Mouse (Mus musculus) kidney, adult 2 months (tissue): ENCODE measurements around the gene Prkcsh. TPM values are rescaled to one million over a fixed set of nuclear protein-coding genes. Genes with fewer than 3 reads are reported as not detected.

Experiments used
- DNase-seq: peaks from one replicate; pipeline ENCODE4 v3.0.0; 2021
- H3K27ac ChIP-seq: fragments of 200-500 bp; 2 replicates; pipeline ENCODE4 v1.5.1; 2012; ENCODE audit warnings: low read depth, low read length, control low read depth, inconsistent platforms; ENCODE audit not compliant: insufficient read depth
- H3K27me3 ChIP-seq: fragments of 200-500 bp; replicated peaks from 2 replicates; pipeline ENCODE4 v1.6.1; 2012; ENCODE audit warnings: mild to moderate bottlenecking, moderate library complexity, low read length, inconsistent platforms; ENCODE audit not compliant: control insufficient read depth, insufficient read depth
- H3K36me3 ChIP-seq: fragments of 200-500 bp; 2 replicates; pipeline ENCODE4 v1.6.1; 2012; ENCODE audit warnings: mild to moderate bottlenecking, moderate library complexity, low read length, inconsistent platforms; ENCODE audit not compliant: control insufficient read depth, insufficient read depth
- H3K4me1 ChIP-seq: fragments of 200-500 bp; 2 replicates; pipeline ENCODE4 v1.6.1; 2011; ENCODE audit warnings: low read length; ENCODE audit not compliant: control insufficient read depth, insufficient read depth
- H3K4me3 ChIP-seq: fragments of 200-500 bp; 2 replicates; pipeline ENCODE4 v1.5.1; 2011; ENCODE audit warnings: mild to moderate bottlenecking, low read depth, low read length, control low read depth; ENCODE audit not compliant: insufficient read depth
- CTCF ChIP-seq: fragments of 200-500 bp; conservative IDR thresholded peaks from 2 replicates; pipeline ENCODE4 v1.5.1; 2011; ENCODE audit warnings: low read depth, mild to moderate bottlenecking, control low read depth, low read length, moderate library complexity, mixed read lengths; ENCODE audit not compliant: insufficient read depth, insufficient read length
- POLR2A ChIP-seq: fragments of 200-500 bp; IDR thresholded peaks from one replicate; pipeline ENCODE4 v1.6.1; 2011; ENCODE audit warnings: low read depth, low read length, control low read depth
- WGBS: fragments of 180-500 bp; shearing (Covaris S2); methylation state at CpG from one replicate; pipeline ENCODE4 v1.1.7; 2018; 5-methylcytosine and 5-hydroxymethylcytosine counted together
- polyA plus RNA-seq: library from polyadenylated mRNA; depleted of rRNA; stranded (reverse); fragments of >200 nt; gene quantifications from 2 replicates; pipeline ENCODE4 v1.2.3, GENCODE M21; 2012

The Prkcsh gene
- polyA plus RNA-seq, 1 experiment: 103 TPM

DNA sequence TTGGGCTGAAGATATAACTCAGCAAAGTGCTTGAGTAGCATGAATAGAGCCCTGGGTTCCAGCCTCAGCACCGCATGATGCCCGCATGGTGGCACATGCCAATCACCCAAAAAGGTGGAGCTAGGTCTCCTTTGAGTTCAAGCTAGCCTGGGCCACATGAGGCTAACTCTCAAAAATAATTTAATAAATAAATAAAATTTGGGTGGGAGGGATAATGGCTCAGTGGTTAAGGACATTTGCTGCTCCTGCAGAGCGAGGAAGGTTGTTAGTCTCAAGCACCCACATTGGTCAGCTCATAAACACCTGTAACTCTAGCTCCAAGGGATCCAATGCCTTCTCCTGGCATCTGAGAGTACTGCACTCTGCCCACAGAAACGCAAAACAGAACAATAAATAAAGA lies 973 bp upstream of the Prkcsh start:
- no peak overlapping the region for H3K4me3 ChIP-seq
- 81% methylated on average over 4 of the region's 4 CpGs for whole genome bisulfite sequencing
- peaks cover 5% of the 10 kb centered on the region for H3K4me1 ChIP-seq
- H3K27ac ChIP-seq: no peak overlapping the region
- TF ChIP-seq CTCF (no peak), POLR2A (no peak)
- no peaks in the 10 kb centered on the region for H3K27me3 ChIP-seq
- no peak for DNase-seq
- no peaks in the 10 kb centered on the region for H3K36me3 ChIP-seq

DNA sequence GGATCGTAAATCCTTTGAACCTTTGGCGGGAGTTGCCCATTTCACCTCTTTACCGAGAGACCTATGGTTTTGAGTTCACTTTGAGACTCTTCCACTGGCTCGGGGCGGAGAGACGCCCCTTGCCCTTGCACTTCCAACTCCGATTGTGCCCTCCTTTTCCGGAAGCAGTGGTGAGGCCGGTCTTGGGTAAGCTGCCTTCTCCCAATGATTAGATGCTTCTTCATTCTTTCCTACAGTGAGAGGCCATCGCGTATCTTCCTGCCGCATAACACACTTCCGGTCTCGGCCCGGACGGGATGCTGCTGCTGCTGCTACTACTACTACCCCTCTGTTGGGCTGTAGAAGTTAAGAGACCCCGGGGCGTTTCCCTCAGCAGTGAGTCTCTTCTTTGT lies 553 bp downstream of the Prkcsh start:
- TF ChIP-seq CTCF (no peak), POLR2A (no peak)
- H3K27me3 ChIP-seq: no peaks in the 10 kb centered on the region
- DNase-seq: no peak
- H3K36me3 ChIP-seq: no peaks in the 10 kb centered on the region
- H3K4me3 ChIP-seq: peak overlapping the region; percentile 80
- H3K4me1 ChIP-seq: peaks cover 5% of the 10 kb centered on the region
- H3K27ac ChIP-seq: peak overlapping the region; percentile 19; the same call in 1 of the 2 replicates
- WGBS: 1% methylated on average over 18 of the region's 18 CpGs

DNA sequence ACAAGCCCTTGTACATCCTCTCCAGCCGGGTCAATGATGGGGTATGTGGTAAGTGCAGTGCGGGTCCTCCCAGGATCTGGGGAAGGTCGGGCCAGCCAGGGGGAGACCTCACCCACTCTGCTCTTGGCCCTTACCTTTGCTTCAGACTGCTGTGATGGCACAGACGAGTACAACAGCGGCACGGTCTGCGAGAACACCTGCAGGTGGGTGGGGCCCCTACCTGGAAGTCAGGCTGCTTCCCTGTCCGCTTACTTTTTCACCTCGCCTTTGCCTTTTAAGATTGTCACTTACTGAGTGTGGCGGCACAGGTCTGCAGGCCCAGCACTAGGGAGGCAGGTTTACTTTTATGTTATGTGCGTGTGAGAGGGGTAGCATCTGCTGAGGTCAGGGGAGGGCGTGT lies 1.9 kb downstream of the Prkcsh start:
- no peak for TF ChIP-seq CTCF
- no peak for TF ChIP-seq POLR2A
- 93% methylated on average over 12 of the region's 12 CpGs for WGBS
- H3K27ac ChIP-seq: no peak overlapping the region
- H3K27me3 ChIP-seq: no peaks in the 10 kb centered on the region
- no peak for DNase-seq
- H3K36me3 ChIP-seq: peaks cover 3% of the 10 kb centered on the region
- H3K4me3 ChIP-seq: no peak overlapping the region
- peaks cover 5% of the 10 kb centered on the region for H3K4me1 ChIP-seq

DNA sequence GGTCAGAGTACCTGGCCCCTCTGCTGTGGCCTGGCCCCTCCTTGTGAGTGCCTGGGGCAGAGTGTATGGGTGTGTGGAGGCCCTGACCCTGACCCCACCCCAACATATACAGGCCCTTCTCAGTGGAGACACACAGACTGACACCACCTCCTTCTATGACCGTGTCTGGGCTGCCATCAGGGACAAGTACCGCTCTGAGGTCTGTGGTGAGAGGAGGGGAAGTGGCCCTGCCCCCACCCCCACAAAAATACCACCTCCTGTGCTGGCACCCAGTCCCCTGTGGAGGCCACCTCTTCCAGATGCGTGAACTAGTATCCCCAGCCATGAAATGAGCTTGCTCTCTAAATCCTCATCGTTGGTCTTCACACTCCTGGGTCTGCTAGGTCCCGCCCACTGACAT lies 8.4 kb downstream of the Prkcsh start:
- TF ChIP-seq CTCF (no peak), POLR2A (no peak)
- 89% methylated on average over 5 of the region's 5 CpGs for WGBS
- no peak for DNase-seq
- no peaks in the 10 kb centered on the region for H3K4me1 ChIP-seq
- H3K36me3 ChIP-seq: peaks cover 3% of the 10 kb centered on the region
- no peaks in the 10 kb centered on the region for H3K27me3 ChIP-seq
- no peak overlapping the region for H3K4me3 ChIP-seq
- no peak overlapping the region for H3K27ac ChIP-seq

DNA sequence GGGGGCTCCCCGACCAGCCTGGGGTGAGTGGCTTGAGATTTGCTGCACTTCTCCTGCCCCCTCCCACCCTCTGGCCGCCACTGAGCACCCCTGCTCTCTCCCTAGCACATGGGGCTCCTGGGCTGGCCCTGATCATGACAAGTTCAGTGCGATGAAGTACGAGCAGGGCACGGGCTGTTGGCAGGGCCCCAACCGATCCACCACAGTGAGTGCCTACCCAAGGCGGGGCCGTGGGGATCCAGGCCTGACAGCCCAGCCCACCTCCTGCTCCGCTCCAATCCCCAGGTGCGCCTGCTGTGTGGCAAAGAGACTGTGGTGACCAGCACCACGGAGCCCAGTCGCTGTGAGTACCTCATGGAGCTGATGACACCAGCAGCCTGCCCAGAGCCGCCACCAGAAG lies 10.1 kb downstream of the Prkcsh start:
- H3K4me3 ChIP-seq: no peak overlapping the region
- H3K27me3 ChIP-seq: no peaks in the 10 kb centered on the region
- 94% methylated on average over 13 of the region's 13 CpGs for WGBS
- no peak for DNase-seq
- H3K4me1 ChIP-seq: no peaks in the 10 kb centered on the region
- no peak overlapping the region for H3K27ac ChIP-seq
- TF ChIP-seq POLR2A (no peak), CTCF (no peak)
- H3K36me3 ChIP-seq: peaks cover 3% of the 10 kb centered on the region

DNA sequence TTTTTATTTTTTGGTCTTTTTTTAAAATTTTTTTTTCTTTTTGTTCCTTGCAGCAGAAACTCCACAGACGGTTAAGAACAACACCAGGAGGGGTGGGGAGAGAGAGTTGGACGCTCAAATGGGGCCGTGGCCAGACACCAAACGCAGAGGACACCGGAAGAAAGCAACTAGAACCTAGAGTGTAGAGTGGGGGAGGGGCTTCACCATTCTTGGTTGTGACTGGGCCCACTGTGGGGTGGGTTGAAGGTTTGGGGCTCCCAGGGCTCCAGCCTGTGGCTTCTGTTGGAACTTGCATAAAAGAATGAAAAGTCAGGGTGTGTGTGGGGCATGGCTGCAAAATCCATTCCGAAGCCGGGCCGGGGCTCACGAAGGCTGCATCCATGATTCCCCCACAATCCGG lies 13.6 kb downstream of the Prkcsh start:
- no peak for DNase-seq
- no peak for TF ChIP-seq POLR2A
- no peak for TF ChIP-seq CTCF
- 60% methylated on average over 10 of the region's 10 CpGs for WGBS
- no peaks in the 10 kb centered on the region for H3K4me1 ChIP-seq
- H3K4me3 ChIP-seq: no peak overlapping the region
- H3K27ac ChIP-seq: no peak overlapping the region
- H3K27me3 ChIP-seq: no peaks in the 10 kb centered on the region
- no peaks in the 10 kb centered on the region for H3K36me3 ChIP-seq

DNA sequence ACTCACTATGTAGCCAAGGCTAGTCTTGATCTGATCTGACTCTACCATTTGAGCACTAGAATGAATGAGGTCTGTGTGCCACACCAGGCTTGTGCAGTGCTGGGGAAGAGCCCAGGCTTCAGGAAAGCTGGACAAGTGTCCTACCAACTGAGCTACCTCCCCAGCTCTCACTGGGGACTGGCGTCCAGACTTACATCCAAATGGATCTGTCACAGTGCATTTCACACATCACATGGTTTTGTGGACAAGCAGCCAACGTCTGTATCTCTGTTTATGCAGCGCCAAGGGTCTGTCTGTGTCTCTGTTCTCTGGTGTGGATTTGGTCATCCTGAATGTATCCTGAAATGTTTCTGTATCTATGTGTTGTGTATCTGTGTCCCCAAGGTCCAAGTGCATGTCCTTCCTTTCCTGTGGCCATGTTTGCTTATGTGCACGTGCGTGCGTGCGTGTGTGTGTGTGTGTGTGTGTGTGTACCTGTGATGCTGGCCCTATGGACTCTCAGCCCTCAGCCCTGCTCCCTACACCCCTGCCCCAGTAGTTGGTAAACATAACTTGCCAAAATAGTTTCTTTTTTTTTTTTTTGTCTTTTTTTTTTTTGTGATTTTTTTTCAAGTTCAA lies 14.7 kb downstream of the Prkcsh start:
- 74% methylated on average over 7 of the region's 7 CpGs for WGBS
- H3K4me1 ChIP-seq: no peaks in the 10 kb centered on the region
- H3K27me3 ChIP-seq: no peaks in the 10 kb centered on the region
- no peak overlapping the region for H3K4me3 ChIP-seq
- no peak for DNase-seq
- TF ChIP-seq POLR2A (no peak), CTCF (no peak)
- no peak overlapping the region for H3K27ac ChIP-seq
- H3K36me3 ChIP-seq: no peaks in the 10 kb centered on the region
